Mouse (Mus musculus) central nervous system, embryonic 18 days (tissue): ENCODE results near the gene Selplg. TPM values are rescaled to one million over a fixed set of nuclear protein-coding genes. Genes with fewer than 3 reads are reported as not detected.

Source experiments
- polyA plus RNA-seq: library from polyadenylated mRNA; depleted of rRNA; stranded (reverse); fragments of >200 nt; gene quantifications from 2 replicates; pipeline ENCODE4 v1.2.3, GENCODE M21; 2012; rRNA removed

Gene Selplg
- polyA plus RNA-seq, result 1.2 and 1.3 TPM in 2 replicates

GRCm38 (mm10) chr5:113832490-113832901 lies at the start of gene Selplg:
Gene Selplg (minus strand): TSS chr5:113832644.

DNA sequence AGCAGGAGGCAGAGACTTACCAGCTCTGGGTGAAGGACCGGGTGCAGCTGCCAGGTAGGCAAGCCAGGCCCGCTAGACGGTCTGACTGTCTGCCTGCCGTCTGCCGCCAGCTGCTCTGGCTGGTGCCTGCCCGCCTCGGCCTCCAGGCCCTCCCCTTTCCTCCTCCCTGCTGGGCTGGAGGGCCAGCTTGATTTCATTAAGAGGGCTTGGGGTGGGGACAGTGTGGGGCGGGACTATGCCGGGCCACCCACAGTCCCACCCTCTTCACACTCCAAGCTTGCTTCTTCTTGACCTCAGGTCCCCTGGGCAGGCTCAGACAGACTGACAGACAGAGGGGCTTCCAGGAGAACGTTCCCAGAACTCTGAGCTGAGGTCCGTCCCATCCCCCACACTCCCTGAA lies 32.2 kb downstream of the Selplg start, which contains the start of gene Tmem119:
Gene Tmem119, minus strand, starts transcription at position 237 of the 400 bp plus-strand sequence.

DNA sequence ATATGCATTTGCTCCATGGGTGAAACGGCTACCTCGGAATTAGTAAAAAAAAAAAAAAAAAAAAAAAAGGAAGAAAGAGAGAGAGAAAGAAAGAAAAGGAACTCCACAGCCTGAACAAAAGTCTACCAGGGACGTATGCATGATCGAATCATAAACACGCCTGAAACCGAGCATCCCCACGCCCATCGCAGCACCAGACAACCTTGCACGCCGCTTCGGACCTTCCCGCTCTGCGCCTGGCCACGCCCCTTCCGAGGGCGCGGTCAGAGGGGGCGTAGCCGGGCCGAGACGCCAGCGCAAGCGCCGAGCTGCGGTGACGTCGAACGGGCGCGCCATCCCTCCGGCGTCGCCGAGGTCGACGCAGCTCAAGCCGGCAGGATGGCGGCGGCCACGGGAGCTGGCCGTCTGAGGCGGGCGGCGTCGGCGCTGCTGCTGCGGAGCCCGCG lies 60.0 kb downstream of the Selplg start, which contains the start of the genes Sart3 and Iscu:
Gene Sart3, minus strand, starts transcription at position 61 of the 446 bp plus-strand sequence.
Gene Iscu, plus strand, starts transcription at position 299 of the 446 bp plus-strand sequence.

Other genes starting within 250 kb of the Selplg start
- 1.1 and 1.7 TPM in 2 replicates for gene Cmklr1, start 182.2 kb downstream of the Selplg start, polyA plus RNA-seq
- gene 1700069L16Rik, start 107.9 kb downstream of the Selplg start, polyA plus RNA-seq, result not detected in 2 replicates
- 5.2 and 5.7 TPM in 2 replicates for gene Ficd, start 96.8 kb downstream of the Selplg start, polyA plus RNA-seq
- 44.7 and 46.1 TPM in 2 replicates for gene Sart3, start 60.1 kb downstream of the Selplg start, polyA plus RNA-seq
- gene Iscu, start 59.9 kb downstream of the Selplg start, polyA plus RNA-seq, result 84.9 and 87.2 TPM in 2 replicates
- gene Tmem119, start 32.1 kb downstream of the Selplg start, polyA plus RNA-seq, result 2.3 and 6.3 TPM in 2 replicates
- 133 and 152 TPM in 2 replicates for gene Coro1c, start 76.1 kb upstream of the Selplg start, polyA plus RNA-seq
- gene Ssh1, start 161.2 kb upstream of the Selplg start, polyA plus RNA-seq, result 11.3 and 11.8 TPM in 2 replicates
- 0.04 and 0.15 TPM in 2 replicates for gene Dao, start 171.1 kb upstream of the Selplg start, polyA plus RNA-seq
- gene Usp30, start 232.8 kb upstream of the Selplg start, polyA plus RNA-seq, result 36.3 and 37.5 TPM in 2 replicates